Comparison of ENCODE assay signal across 8 mouse cellular contexts in genomic region chr1:171379935-171380599, GRCm38 (mm10). TPM values are rescaled to one million over a fixed set of nuclear protein-coding genes. Genes with fewer than 3 reads are reported as not detected.
DNase-seq lines count a peak whose midpoint lies in the region; ATAC-seq and TF ChIP-seq lines count a peak whose summit lies in the region.

No protein-coding gene starts in this region.

- no peak for TF ChIP-seq EP300 in ES-Bruce4 (IDR thresholded peaks at IDR 0.05; ENCODE audit: insufficient read depth, low read depth, low read length)

- no peaks in the 10 kb centered on the region for H3K9me3 ChIP-seq in ES-Bruce4 (replicated peaks; ENCODE audit: control insufficient read depth, insufficient read depth, low read length, poor library complexity, severe bottlenecking)
- H3K9me3 ChIP-seq in forebrain, embryonic 13.5 days (replicated peaks) = no peaks in the 10 kb centered on the region
- H3K9me3 ChIP-seq in liver, embryonic 16.5 days (replicated peaks; ENCODE audit: control insufficient read depth, low read length) = no peaks in the 10 kb centered on the region
- no peaks in the 10 kb centered on the region for H3K9me3 ChIP-seq in neural tube, embryonic 12.5 days
- H3K9me3 ChIP-seq in stomach, embryonic 16.5 days (replicated peaks; ENCODE audit: control insufficient read depth, low read length) = no peaks in the 10 kb centered on the region

- 2% methylated on average over 31 of the region's 31 CpGs for WGBS in forebrain, embryonic 13.5 days
- WGBS in liver, embryonic 16.5 days (ENCODE audit: insufficient replicate concordance) = 6% methylated on average over 31 of the region's 31 CpGs
- 3% methylated on average over 31 of the region's 31 CpGs for WGBS in neural tube, embryonic 12.5 days
- WGBS in stomach, embryonic 16.5 days = 10% methylated on average over 31 of the region's 31 CpGs

- no peak for TF ChIP-seq POLR2A in ES-Bruce4 (IDR thresholded peaks at IDR 0.05; ENCODE audit: insufficient read depth, low read length)

- no peak overlapping the region for H3K27ac ChIP-seq in ES-Bruce4 (ENCODE audit: insufficient read depth, low read length)
- H3K27ac ChIP-seq in forebrain, embryonic 13.5 days = no peak overlapping the region
- H3K27ac ChIP-seq in liver, embryonic 16.5 days (ENCODE audit: low read length) = no peak overlapping the region
- H3K27ac ChIP-seq in neural tube, embryonic 12.5 days = no peak overlapping the region
- H3K27ac ChIP-seq in stomach, embryonic 16.5 days (ENCODE audit: low read length) = peak overlapping the region; percentile 32; the same call in 1 of the 2 replicates

- H3K27me3 ChIP-seq in ES-Bruce4 (ENCODE audit: control insufficient read depth, insufficient read depth, low read length, poor library complexity, severe bottlenecking) = no peaks in the 10 kb centered on the region
- H3K27me3 ChIP-seq in forebrain, embryonic 13.5 days = peaks cover 17% of the 10 kb centered on the region
- H3K27me3 ChIP-seq in liver, embryonic 16.5 days (ENCODE audit: control insufficient read depth, insufficient read depth, low read depth, low read length) = peaks cover 13% of the 10 kb centered on the region
- H3K27me3 ChIP-seq in neural tube, embryonic 12.5 days (replicated peaks) = peaks cover 11% of the 10 kb centered on the region; the same call in 1 of the 2 replicates
- H3K27me3 ChIP-seq in stomach, embryonic 16.5 days (ENCODE audit: control insufficient read depth, insufficient read depth, low read length) = no peaks in the 10 kb centered on the region

- H3K4me3 ChIP-seq in ES-Bruce4 (ENCODE audit: low read depth, low read length) = peak overlapping the region; percentile 33
- H3K4me3 ChIP-seq in forebrain, embryonic 13.5 days = peak overlapping the region; percentile 29
- H3K4me3 ChIP-seq in liver, embryonic 16.5 days (ENCODE audit: low read depth, low read length) = peak overlapping the region; percentile 7; the same call in 1 of the 2 replicates
- H3K4me3 ChIP-seq in neural tube, embryonic 12.5 days = peak overlapping the region; percentile 25
- peak overlapping the region; percentile 31 for H3K4me3 ChIP-seq in stomach, embryonic 16.5 days (replicated peaks; ENCODE audit: low read length)

- H3K36me3 ChIP-seq in ES-Bruce4 (ENCODE audit: control insufficient read depth, insufficient read depth, low read length, poor library complexity, severe bottlenecking) = no peaks in the 10 kb centered on the region
- H3K36me3 ChIP-seq in forebrain, embryonic 13.5 days (ENCODE audit: poor library complexity, severe bottlenecking) = no peaks in the 10 kb centered on the region
- H3K36me3 ChIP-seq in liver, embryonic 16.5 days (ENCODE audit: control insufficient read depth, insufficient read depth) = no peaks in the 10 kb centered on the region
- no peaks in the 10 kb centered on the region for H3K36me3 ChIP-seq in neural tube, embryonic 12.5 days
- no peaks in the 10 kb centered on the region for H3K36me3 ChIP-seq in stomach, embryonic 16.5 days (ENCODE audit: control insufficient read depth, insufficient read depth, low read length)

- peak; percentile 81 for ATAC-seq in forebrain, embryonic 13.5 days
- peak; percentile 58 for ATAC-seq in liver, embryonic 16.5 days (ENCODE audit: low read depth)
- peak; percentile 80 for ATAC-seq in neural tube, embryonic 12.5 days (ENCODE audit: low FRiP score, low read depth)
- ATAC-seq in stomach, embryonic 16.5 days (ENCODE audit: insufficient read depth, low FRiP score) = no peak

- TF ChIP-seq CTCF in ES-Bruce4 (IDR thresholded peaks at IDR 0.05; ENCODE audit: low read depth, low read length) = peak; percentile 81

- H3K4me1 ChIP-seq in ES-Bruce4 (ENCODE audit: control insufficient read depth, insufficient read depth, low read length) = peaks cover 4% of the 10 kb centered on the region
- H3K4me1 ChIP-seq in forebrain, embryonic 13.5 days = peaks cover 11% of the 10 kb centered on the region
- H3K4me1 ChIP-seq in liver, embryonic 16.5 days (ENCODE audit: control insufficient read depth, low read depth, low read length) = no peaks in the 10 kb centered on the region; the same call in 1 of the 2 replicates
- peaks cover 7% of the 10 kb centered on the region; the same call in 1 of the 2 replicates for H3K4me1 ChIP-seq in neural tube, embryonic 12.5 days
- H3K4me1 ChIP-seq in stomach, embryonic 16.5 days (ENCODE audit: control insufficient read depth, insufficient read depth, low read length) = peaks cover 16% of the 10 kb centered on the region

- intact Hi-C loops in heart, postnatal 10 days (cut with DNase I) = loop anchor here (2.0 kb wide), 1 partner anchor 59 kb away; no protein-coding TSS in a partner anchor

- H3K4me2 ChIP-seq in forebrain, embryonic 13.5 days = peak overlapping the region; percentile 59
- peak overlapping the region; percentile 33; the same call in 1 of the 2 replicates for H3K4me2 ChIP-seq in liver, embryonic 16.5 days (ENCODE audit: low read depth, low read length)
- H3K4me2 ChIP-seq in neural tube, embryonic 12.5 days (replicated peaks) = peak overlapping the region; percentile 59
- H3K4me2 ChIP-seq in stomach, embryonic 16.5 days (ENCODE audit: low read depth, low read length) = peak overlapping the region; percentile 49

- H3K9ac ChIP-seq in ES-Bruce4 (ENCODE audit: low read depth, poor library complexity, severe bottlenecking) = no peak overlapping the region
- H3K9ac ChIP-seq in forebrain, embryonic 13.5 days = peak overlapping the region; percentile 34
- no peak overlapping the region for H3K9ac ChIP-seq in liver, embryonic 16.5 days (ENCODE audit: low read depth, low read length)
- peak overlapping the region; percentile 26; the same call in 1 of the 2 replicates for H3K9ac ChIP-seq in neural tube, embryonic 12.5 days
- peak overlapping the region; percentile 53 for H3K9ac ChIP-seq in stomach, embryonic 16.5 days (ENCODE audit: low read length)

- peak; percentile 34 for DNase-seq in c-Kit-positive CD71-positive TER-119-positive erythroid progenitor cells, embryonic 14.5 days (ENCODE audit: low spot score)
- peak; percentile 80 to 90 for DNase-seq in heart, postnatal 10 days
- DNase-seq in kidney, postnatal 4 days = peak; percentile 87 to 90

RNA-seq across cellular contexts. Expression of gene Arhgap30, which starts 8.7 kb away (rescaled TPM):
- 0.78 and 1.1 TPM in 2 replicates for polyA plus RNA-seq in ES-Bruce4 (2011; ENCODE audit: insufficient read depth, insufficient read length, low read depth, missing spikeins)
- polyA plus RNA-seq in forebrain, embryonic 13.5 days (2015; fragmentation: Nextera tagmentation; extraction: Ambion mirVana) = 0.35 and 0.36 TPM in 2 replicates
- total RNA-seq in heart, postnatal 10 days (2021) = 1 to 10 TPM; 2.1 to 2.5 TPM
- 5.3 and 5.8 TPM in 2 replicates for polyA plus RNA-seq in liver, embryonic 16.5 days (2015; fragmentation: Nextera tagmentation; extraction: Ambion mirVana)
- 1.0 and 1.1 TPM in 2 replicates for polyA plus RNA-seq in neural tube, embryonic 12.5 days (2016; fragmentation: Nextera tagmentation; extraction: Ambion mirVana)
- 2.9 and 3.8 TPM in 2 replicates for polyA plus RNA-seq in stomach, embryonic 16.5 days (2015; fragmentation: Nextera tagmentation; extraction: Ambion mirVana)

RNA-seq across cellular contexts. Expression of gene Nectin4, which starts 10.2 kb away (rescaled TPM):
- polyA plus RNA-seq in ES-Bruce4 (2011; ENCODE audit: insufficient read depth, insufficient read length, low read depth, missing spikeins) = 4.3 and 4.6 TPM in 2 replicates
- polyA plus RNA-seq in forebrain, embryonic 13.5 days (2015; fragmentation: Nextera tagmentation; extraction: Ambion mirVana) = 0.31 and 0.32 TPM in 2 replicates
- total RNA-seq in heart, postnatal 10 days (2021) = under 1 TPM in 1 of 2 experiments, not detected in 1; 0.22 TPM
- 0.09 and 0.13 TPM in 2 replicates for polyA plus RNA-seq in liver, embryonic 16.5 days (2015; fragmentation: Nextera tagmentation; extraction: Ambion mirVana)
- 1.2 and 1.8 TPM in 2 replicates for polyA plus RNA-seq in neural tube, embryonic 12.5 days (2016; fragmentation: Nextera tagmentation; extraction: Ambion mirVana)
- 42.8 and 62.7 TPM in 2 replicates for polyA plus RNA-seq in stomach, embryonic 16.5 days (2015; fragmentation: Nextera tagmentation; extraction: Ambion mirVana)

RNA-seq across cellular contexts. Expression of gene Klhdc9, which starts 19.5 kb away (rescaled TPM):
- 0.52 and 0.73 TPM in 2 replicates for polyA plus RNA-seq in ES-Bruce4 (2011; ENCODE audit: insufficient read depth, insufficient read length, low read depth, missing spikeins)
- 3.3 and 3.8 TPM in 2 replicates for polyA plus RNA-seq in forebrain, embryonic 13.5 days (2015; fragmentation: Nextera tagmentation; extraction: Ambion mirVana)
- under 1 TPM; 0.60 to 0.65 TPM for total RNA-seq in heart, postnatal 10 days (2021)
- polyA plus RNA-seq in liver, embryonic 16.5 days (2015; fragmentation: Nextera tagmentation; extraction: Ambion mirVana) = 0.20 and 0.28 TPM in 2 replicates
- polyA plus RNA-seq in neural tube, embryonic 12.5 days (2016; fragmentation: Nextera tagmentation; extraction: Ambion mirVana) = 2.1 and 2.6 TPM in 2 replicates
- polyA plus RNA-seq in stomach, embryonic 16.5 days (2015; fragmentation: Nextera tagmentation; extraction: Ambion mirVana) = 0.76 and 1.3 TPM in 2 replicates

RNA-seq across cellular contexts. Expression of gene Usf1, which starts 31.0 kb away (rescaled TPM):
- polyA plus RNA-seq in ES-Bruce4 (2011; ENCODE audit: insufficient read depth, insufficient read length, low read depth, missing spikeins) = 57.7 and 79.4 TPM in 2 replicates
- 205 and 211 TPM in 2 replicates for polyA plus RNA-seq in forebrain, embryonic 13.5 days (2015; fragmentation: Nextera tagmentation; extraction: Ambion mirVana)
- total RNA-seq in heart, postnatal 10 days (2021) = 10 to 100 TPM; 50.4 to 51.3 TPM
- 15.9 and 19.3 TPM in 2 replicates for polyA plus RNA-seq in liver, embryonic 16.5 days (2015; fragmentation: Nextera tagmentation; extraction: Ambion mirVana)
- polyA plus RNA-seq in neural tube, embryonic 12.5 days (2016; fragmentation: Nextera tagmentation; extraction: Ambion mirVana) = 176 and 178 TPM in 2 replicates
- polyA plus RNA-seq in stomach, embryonic 16.5 days (2015; fragmentation: Nextera tagmentation; extraction: Ambion mirVana) = 63.4 and 64.7 TPM in 2 replicates

RNA-seq across cellular contexts. Expression of gene Pfdn2, which starts 34.6 kb away (rescaled TPM):
- 177 and 182 TPM in 2 replicates for polyA plus RNA-seq in ES-Bruce4 (2011; ENCODE audit: insufficient read depth, insufficient read length, low read depth, missing spikeins)
- polyA plus RNA-seq in forebrain, embryonic 13.5 days (2015; fragmentation: Nextera tagmentation; extraction: Ambion mirVana) = 160 and 180 TPM in 2 replicates
- total RNA-seq in heart, postnatal 10 days (2021) = 10 to 100 TPM; 73.4 to 73.9 TPM
- 30.9 and 37.8 TPM in 2 replicates for polyA plus RNA-seq in liver, embryonic 16.5 days (2015; fragmentation: Nextera tagmentation; extraction: Ambion mirVana)
- 157 and 158 TPM in 2 replicates for polyA plus RNA-seq in neural tube, embryonic 12.5 days (2016; fragmentation: Nextera tagmentation; extraction: Ambion mirVana)
- 81.2 and 109 TPM in 2 replicates for polyA plus RNA-seq in stomach, embryonic 16.5 days (2015; fragmentation: Nextera tagmentation; extraction: Ambion mirVana)

Comparison
In these comparisons a context has a peak if more than half of its experiments do, and no peak if none do; other contexts are left out.
1. H3K9ac ChIP-seq: peak in forebrain, embryonic 13.5 days (single experiment), neural tube, embryonic 12.5 days (single experiment) and stomach, embryonic 16.5 days (single experiment); none in ES-Bruce4 (single experiment) and liver, embryonic 16.5 days (single experiment).
2. DNase-seq: peak in every context shown above with its lines; median percentile 88 in kidney, postnatal 4 days; 85 in heart, postnatal 10 days; 34 in c-Kit-positive CD71-positive TER-119-positive erythroid progenitor cells, embryonic 14.5 days.
3. Peak in every context shown above with its lines, with median percentiles within 50 percentile points of each other: H3K4me3 ChIP-seq and H3K4me2 ChIP-seq.